Mouse (Mus musculus) ES-Bruce4 (cell line): ENCODE data around the gene Elk1.

Experiments used
- CTCF ChIP-seq: IDR thresholded peaks from one replicate; pipeline ENCODE4 v1.8.1; 2011; ENCODE audit warnings: low read depth, low read length
- EP300 ChIP-seq: IDR thresholded peaks from 2 replicates; pipeline ENCODE4 v1.6.1; 2011; ENCODE audit warnings: low read depth, low read length; ENCODE audit not compliant: insufficient read depth
- POLR2A ChIP-seq: IDR thresholded peaks from one replicate; pipeline ENCODE4 v1.8.1; 2011; ENCODE audit warnings: low read length; ENCODE audit not compliant: insufficient read depth

- TF ChIP-seq CTCF (no peak), EP300 (no peak), POLR2A (no peak)
Observed at GRCm38 (mm10) chrX:20920844-20921364, 29.5 kb downstream of the Elk1 start, which contains the start of gene Syn1.
